Mouse (Mus musculus) midbrain, embryonic 11.5 days (tissue): ENCODE measurements around the gene Cebpz. TPM values are rescaled to one million over a fixed set of nuclear protein-coding genes. Genes with fewer than 3 reads are reported as not detected.
A peak's percentile ranks its signal among the peaks of the same experiment; 100 is the strongest.

Experiments used
- ATAC-seq: fragments of 200-750 bp; cut with Nextera tagmentation; 2 replicates; pipeline ENCODE4 v1.8.0; 2017; ENCODE audit warnings: moderate TSS enrichment, moderate library complexity; ENCODE audit not compliant: low FRiP score
- DNase-seq: peaks from one replicate; pipeline ENCODE4 v3.0.0; 2015; ENCODE audit warnings: low spot score; ENCODE audit errors: missing footprints
- H3K27ac ChIP-seq: fragments of 300-500 bp; sonication (generic); 2 replicates; pipeline ENCODE4 v1.5.1; 2014; ENCODE audit warnings: low read depth, low read length
- H3K27me3 ChIP-seq: fragments of 300-500 bp; sonication (generic); 2 replicates; pipeline ENCODE4 v1.6.1; 2014; ENCODE audit warnings: mild to moderate bottlenecking, low read length, moderate library complexity, mixed read lengths; ENCODE audit not compliant: control insufficient read depth, insufficient read depth
- H3K36me3 ChIP-seq: fragments of 300-500 bp; sonication (generic); 2 replicates; pipeline ENCODE4 v1.6.1; 2014; ENCODE audit warnings: mild to moderate bottlenecking, low read length, moderate library complexity, mixed read lengths; ENCODE audit not compliant: control insufficient read depth, insufficient read depth
- H3K4me1 ChIP-seq: fragments of 300-500 bp; sonication (generic); 2 replicates; pipeline ENCODE4 v1.6.1; 2014; ENCODE audit warnings: low read length; ENCODE audit not compliant: control insufficient read depth, insufficient read depth
- H3K4me2 ChIP-seq: fragments of 300-500 bp; sonication (generic); 2 replicates; pipeline ENCODE4 v1.6.1; 2014; ENCODE audit warnings: mild to moderate bottlenecking, moderate library complexity
- H3K4me3 ChIP-seq: fragments of 300-500 bp; sonication (generic); 2 replicates; pipeline ENCODE4 v1.5.1; 2014; ENCODE audit warnings: low read depth, low read length
- H3K9ac ChIP-seq: fragments of 300-500 bp; sonication (generic); 2 replicates; pipeline ENCODE4 v1.6.1; 2014; ENCODE audit warnings: low read length
- H3K9me3 ChIP-seq: fragments of 300-500 bp; sonication (generic); 2 replicates; pipeline ENCODE4 v1.6.1; 2016; ENCODE audit warnings: low read length; ENCODE audit not compliant: control insufficient read depth
- WGBS: fragments of 180-500 bp; shearing (Covaris S2); extraction: QIAGEN DNeasy Blood & Tissue Kit; methylation state at CpG from one replicate; pipeline ENCODE4 v1.1.7; 2014; 5-methylcytosine and 5-hydroxymethylcytosine counted together
- polyA plus RNA-seq: library from polyadenylated mRNA; unstranded; fragments of >200 nt; fragmentation: Nextera tagmentation; extraction: Ambion mirVana; gene quantifications from 2 replicates; pipeline ENCODE4 v1.2.1, GENCODE M21; 2014

The Cebpz gene
- polyA plus RNA-seq = 63.9 and 64.8 TPM in 2 replicates

DNA sequence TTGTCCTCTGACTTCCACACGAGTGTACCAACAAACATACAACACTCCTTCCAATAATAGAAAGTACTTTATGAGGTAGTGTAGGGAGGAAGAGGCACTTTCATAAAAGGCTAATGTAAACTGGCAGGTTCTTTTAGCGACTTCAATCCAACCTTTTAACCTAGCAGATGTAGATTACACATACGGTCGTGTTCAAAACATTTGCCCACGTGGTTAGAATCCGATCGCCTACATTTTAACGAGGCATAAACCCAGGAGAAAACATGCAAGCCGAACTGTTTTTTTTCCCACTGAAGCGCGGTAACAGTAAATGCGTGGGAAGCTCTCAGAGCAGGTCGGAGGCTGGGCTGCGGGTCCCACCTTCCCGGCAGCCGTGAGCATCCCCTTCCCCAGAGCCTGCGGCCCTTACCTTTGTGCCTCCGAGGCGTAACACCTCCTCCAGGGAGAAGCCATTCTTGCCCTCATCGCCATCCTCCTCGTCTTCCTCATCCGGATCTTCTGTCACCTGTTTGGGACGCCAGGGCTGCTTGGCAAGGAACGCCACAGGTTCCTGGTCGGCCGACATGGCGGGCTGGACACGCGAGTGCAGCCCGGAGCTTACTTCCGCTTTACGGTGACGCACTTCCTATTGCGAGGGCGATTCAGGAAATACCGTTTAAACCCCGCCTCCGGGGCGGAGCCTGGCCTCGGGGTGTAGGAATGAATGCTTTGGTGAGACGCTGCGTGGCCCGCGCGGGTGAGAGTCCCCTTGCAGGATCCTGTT, at the start of gene Cebpz, which contains the start of gene Ndufaf7:
Gene Cebpz (minus strand): TSS at position 601 of the 763 bp plus-strand sequence.
Gene Ndufaf7 (plus strand): TSS at position 671 of the 763 bp plus-strand sequence.
- no peaks in the 10 kb centered on the region for H3K9me3 ChIP-seq
- no peak within 1 kb of the TSS for H3K27ac ChIP-seq
- H3K9ac ChIP-seq = peak within 1 kb of the TSS; percentile 84
- ATAC-seq = peak; percentile 100
- DNase-seq = peak; percentile 99
- peaks cover 8% of the 10 kb centered on the region for H3K4me1 ChIP-seq
- H3K27me3 ChIP-seq = no peaks in the 10 kb centered on the region
- H3K36me3 ChIP-seq = peaks cover 7% of the 10 kb centered on the region; the same call in 1 of the 2 replicates
- peak within 1 kb of the TSS; percentile 76 for H3K4me2 ChIP-seq
- H3K4me3 ChIP-seq = peak within 1 kb of the TSS; percentile 86
- under 1% methylated on average over 45 of the region's 45 CpGs for WGBS

DNA sequence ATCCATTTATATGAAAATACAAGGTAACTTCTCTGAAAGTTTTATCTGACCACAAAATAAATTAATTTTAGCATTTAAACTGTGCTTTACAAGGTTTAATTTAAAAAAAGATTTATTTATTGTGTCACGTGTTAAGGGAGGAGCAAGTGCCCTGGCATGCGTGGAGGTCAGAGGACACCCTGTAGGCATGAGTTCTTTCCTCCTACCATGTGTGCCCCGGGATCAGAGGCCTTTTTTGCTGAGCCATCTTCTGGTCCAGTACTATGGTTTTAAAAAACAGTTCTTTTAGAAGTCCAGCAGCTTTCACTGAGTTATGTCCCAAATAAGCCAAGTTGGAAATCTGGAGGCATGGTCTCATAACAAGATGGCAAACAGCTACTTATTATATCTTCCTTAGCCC, 46.9 kb upstream of the Cebpz start:
- DNase-seq = no peak
- 89% methylated on average over 3 of the region's 3 CpGs for WGBS
- H3K27me3 ChIP-seq = no peaks in the 10 kb centered on the region
- ATAC-seq = no peak
- no peak overlapping the region for H3K9ac ChIP-seq
- no peaks in the 10 kb centered on the region for H3K4me1 ChIP-seq
- H3K9me3 ChIP-seq = no peaks in the 10 kb centered on the region
- no peak overlapping the region for H3K4me3 ChIP-seq
- H3K27ac ChIP-seq = no peak overlapping the region
- H3K36me3 ChIP-seq = peaks cover 2% of the 10 kb centered on the region; the same call in 1 of the 2 replicates
- H3K4me2 ChIP-seq = no peak overlapping the region

DNA sequence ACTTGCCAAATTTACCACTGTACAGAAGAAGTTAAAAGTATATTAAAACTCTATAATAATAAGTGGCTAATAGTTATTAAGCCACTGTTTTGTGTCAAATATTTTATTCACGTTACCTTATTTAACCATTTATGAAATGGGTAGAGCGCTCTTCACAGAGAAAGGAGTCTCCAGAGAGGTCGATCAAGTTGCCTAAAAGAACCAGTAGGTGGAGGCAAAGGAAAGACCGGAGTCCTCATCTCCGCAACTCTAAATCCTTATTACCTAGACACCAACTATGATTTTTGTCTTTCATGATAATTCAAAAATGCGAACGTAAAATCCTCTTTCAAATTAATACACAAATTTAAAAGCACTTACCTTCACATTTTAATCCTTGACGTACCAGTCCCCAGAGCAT, 46.3 kb upstream of the Cebpz start:
- Histone ChIP-seq H3K4me2 (no peak overlapping the region), H3K9ac (no peak overlapping the region), H3K9me3 (no peaks in the 10 kb centered on the region), H3K4me3 (no peak overlapping the region), H3K27ac (no peak overlapping the region), H3K4me1 (no peaks in the 10 kb centered on the region), H3K27me3 (no peaks in the 10 kb centered on the region), H3K36me3 (peaks cover 2% of the 10 kb centered on the region; the same call in 1 of the 2 replicates)
- no peak for DNase-seq
- WGBS = 96% methylated on average over 8 of the region's 8 CpGs
- no peak for ATAC-seq

DNA sequence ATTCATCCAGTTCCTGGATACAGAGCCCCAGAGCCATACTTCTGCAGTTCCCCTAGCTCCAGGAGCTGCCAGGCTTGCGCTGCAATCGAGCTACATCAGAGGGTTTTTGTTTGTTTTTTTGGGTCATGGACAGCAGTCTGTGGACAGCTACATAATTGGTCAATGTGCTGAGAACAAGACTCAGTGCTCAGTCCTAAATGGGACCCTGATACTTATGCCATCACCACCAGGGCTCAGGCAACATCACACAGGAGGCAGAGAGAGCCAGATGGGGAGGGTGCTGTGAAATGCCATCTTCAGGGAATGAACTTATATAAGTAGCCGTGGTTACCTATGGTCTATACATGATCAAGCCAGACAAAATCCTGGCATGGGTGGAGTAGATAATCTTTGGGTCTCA, 31.6 kb upstream of the Cebpz start:
- no peak overlapping the region for H3K4me3 ChIP-seq

DNA sequence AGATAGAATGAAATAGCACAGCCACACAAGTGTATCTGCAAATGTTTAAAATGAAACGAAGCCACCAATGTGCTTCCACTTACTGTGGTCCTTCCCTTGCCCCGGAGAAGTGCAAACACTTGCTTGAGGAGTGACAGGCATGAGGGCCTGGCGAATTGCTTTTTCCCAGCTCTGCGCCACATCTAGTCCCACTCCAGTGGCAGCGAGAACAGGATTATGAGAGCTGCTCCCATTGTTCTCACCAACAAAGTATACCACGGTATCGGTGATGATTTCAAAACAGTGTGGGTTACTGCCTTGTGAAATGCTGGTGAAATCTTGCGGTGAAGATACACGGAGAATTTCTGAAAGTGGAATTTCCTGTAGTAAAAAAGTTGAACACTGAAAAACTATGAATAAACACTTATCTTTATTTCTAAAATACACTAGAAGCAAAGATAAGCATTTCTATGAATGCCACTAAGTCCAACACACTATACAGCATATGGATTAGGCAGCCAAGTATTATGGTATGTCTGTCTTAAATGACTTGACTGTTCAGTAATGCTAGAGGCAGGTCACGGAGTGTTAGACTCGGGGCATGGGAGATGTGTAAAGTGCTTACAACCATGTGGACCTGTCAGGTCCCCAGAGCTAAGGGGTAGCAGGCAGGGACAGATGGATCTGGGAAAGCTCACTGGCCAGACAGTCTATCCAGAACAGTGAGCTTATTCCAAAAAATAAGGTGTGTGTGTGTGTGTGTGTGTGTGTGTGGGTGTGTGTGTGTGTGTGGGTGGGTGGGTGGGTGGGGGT, 29.4 kb upstream of the Cebpz start:
- H3K9ac ChIP-seq = no peak overlapping the region
- no peak for DNase-seq
- WGBS = 92% methylated on average over 11 of the region's 11 CpGs
- H3K4me1 ChIP-seq = no peaks in the 10 kb centered on the region
- no peak overlapping the region for H3K4me3 ChIP-seq
- no peak overlapping the region for H3K4me2 ChIP-seq
- no peaks in the 10 kb centered on the region for H3K9me3 ChIP-seq
- H3K27ac ChIP-seq = no peak overlapping the region
- ATAC-seq = no peak
- H3K36me3 ChIP-seq = peaks cover 5% of the 10 kb centered on the region; the same call in 1 of the 2 replicates
- H3K27me3 ChIP-seq = no peaks in the 10 kb centered on the region

More for the DNA sequence above, 31.6 kb upstream of the Cebpz start:
- H3K9ac ChIP-seq = no peak overlapping the region
- ATAC-seq = no peak
- H3K36me3 ChIP-seq = peaks cover 2% of the 10 kb centered on the region; the same call in 1 of the 2 replicates
- H3K27ac ChIP-seq = no peak overlapping the region
- 86% methylated on average over 3 of the region's 3 CpGs for WGBS
- DNase-seq = peak; percentile 84
- no peaks in the 10 kb centered on the region for H3K4me1 ChIP-seq
- H3K4me2 ChIP-seq = no peak overlapping the region
- H3K27me3 ChIP-seq = no peaks in the 10 kb centered on the region
- no peaks in the 10 kb centered on the region for H3K9me3 ChIP-seq

DNA sequence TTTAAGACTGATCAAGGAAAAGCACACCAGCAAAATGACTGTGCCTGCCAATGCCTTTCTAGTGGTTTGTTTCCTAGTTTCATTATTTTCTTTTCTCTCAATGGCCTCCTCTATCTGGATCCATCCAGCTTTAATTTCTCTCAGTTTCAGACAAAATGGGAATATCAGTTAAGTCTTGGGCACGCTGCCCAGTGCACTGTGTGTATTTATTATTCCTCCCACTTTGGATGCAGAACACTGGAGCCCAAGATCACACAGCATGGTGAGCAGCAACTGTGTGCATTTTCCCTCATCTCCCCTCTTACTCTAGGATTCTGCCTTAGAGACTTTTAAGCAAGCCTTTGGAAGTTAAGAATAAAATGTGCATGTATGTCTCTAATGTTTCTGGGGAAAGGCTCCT, 27.5 kb upstream of the Cebpz start:
- 91% methylated on average over 1 of the region's 1 CpGs for WGBS
- ATAC-seq = no peak

DNA sequence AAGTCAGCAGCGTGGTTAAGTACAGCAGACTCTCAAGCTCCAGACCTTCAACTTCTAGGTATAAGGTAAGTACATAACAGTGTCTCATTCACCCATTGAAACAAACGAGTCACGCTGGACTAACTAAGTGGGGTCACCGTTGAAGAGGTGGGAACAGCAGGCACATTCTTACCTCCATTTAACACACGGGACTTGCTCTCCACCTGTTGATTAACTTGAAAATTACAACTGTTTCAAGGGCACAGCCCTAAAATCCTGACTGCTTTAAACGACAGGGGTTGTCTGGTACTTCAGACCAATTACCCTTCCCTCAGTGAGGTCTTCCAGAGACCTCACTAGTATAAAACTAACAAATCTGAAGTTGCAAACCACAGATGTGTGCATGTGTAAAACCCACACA, 22.6 kb upstream of the Cebpz start:
- H3K4me1 ChIP-seq = no peaks in the 10 kb centered on the region
- WGBS = 85% methylated on average over 6 of the region's 6 CpGs
- H3K36me3 ChIP-seq = peaks cover 13% of the 10 kb centered on the region
- H3K4me3 ChIP-seq = no peak overlapping the region
- no peak overlapping the region for H3K27ac ChIP-seq
- H3K9ac ChIP-seq = no peak overlapping the region
- ATAC-seq (no peak), DNase-seq (no peak)
- no peak overlapping the region for H3K4me2 ChIP-seq
- no peaks in the 10 kb centered on the region for H3K27me3 ChIP-seq
- H3K9me3 ChIP-seq = no peaks in the 10 kb centered on the region

More for the DNA sequence above, 27.5 kb upstream of the Cebpz start:
- H3K27me3 ChIP-seq = no peaks in the 10 kb centered on the region
- H3K36me3 ChIP-seq = peaks cover 7% of the 10 kb centered on the region; the same call in 1 of the 2 replicates
- H3K4me2 ChIP-seq = no peak overlapping the region
- no peaks in the 10 kb centered on the region for H3K9me3 ChIP-seq
- H3K27ac ChIP-seq = no peak overlapping the region
- DNase-seq = no peak
- no peak overlapping the region for H3K4me3 ChIP-seq
- no peaks in the 10 kb centered on the region for H3K4me1 ChIP-seq
- no peak overlapping the region for H3K9ac ChIP-seq

DNA sequence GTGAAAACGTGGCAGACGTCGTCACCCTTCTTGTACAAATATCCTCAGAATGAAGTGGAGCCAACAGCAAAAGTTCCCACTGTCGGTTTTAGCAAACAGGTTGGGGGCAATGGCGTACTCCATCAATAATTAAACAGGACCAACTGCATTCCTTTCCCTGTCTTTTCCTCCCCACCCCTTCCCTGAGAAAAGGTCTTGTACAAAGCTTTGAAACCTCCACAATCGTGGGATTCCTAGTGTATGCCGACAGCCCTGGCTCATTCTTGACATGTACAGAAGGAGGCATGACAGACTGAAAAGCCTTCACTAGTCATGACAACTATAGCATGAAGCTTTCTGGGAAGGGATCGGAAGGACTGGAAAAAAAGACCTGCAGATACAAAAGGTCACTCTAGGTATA, 16.4 kb upstream of the Cebpz start:
- Histone ChIP-seq H3K9ac (no peak overlapping the region), H3K4me3 (no peak overlapping the region), H3K36me3 (peaks cover 9% of the 10 kb centered on the region), H3K4me2 (no peak overlapping the region), H3K27me3 (no peaks in the 10 kb centered on the region), H3K27ac (no peak overlapping the region), H3K9me3 (no peaks in the 10 kb centered on the region), H3K4me1 (no peaks in the 10 kb centered on the region)
- WGBS = 93% methylated on average over 8 of the region's 8 CpGs
- no peak for DNase-seq
- ATAC-seq = no peak

DNA sequence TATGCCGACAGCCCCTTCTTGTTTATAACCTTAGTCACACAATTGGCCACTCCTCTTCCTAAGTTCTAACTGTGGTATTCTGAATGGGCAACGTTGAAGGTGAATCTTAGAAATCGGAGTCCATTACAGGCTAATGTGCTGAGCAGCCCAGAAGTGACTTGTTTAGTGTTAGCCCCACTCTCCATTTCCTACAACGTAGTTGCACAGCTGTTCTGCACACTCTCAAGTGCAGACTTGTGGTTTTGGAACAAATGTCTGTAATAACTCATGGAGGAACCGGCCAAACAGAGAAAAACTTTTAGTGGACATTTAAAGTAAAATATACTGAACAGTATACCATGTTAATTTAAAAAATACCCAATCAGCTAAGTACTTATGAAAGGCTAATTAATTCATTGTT, 15.2 kb upstream of the Cebpz start:
- ATAC-seq (no peak), DNase-seq (no peak)
- Histone ChIP-seq H3K4me1 (no peaks in the 10 kb centered on the region), H3K9me3 (no peaks in the 10 kb centered on the region), H3K27me3 (no peaks in the 10 kb centered on the region), H3K36me3 (peaks cover 9% of the 10 kb centered on the region), H3K27ac (no peak overlapping the region), H3K9ac (no peak overlapping the region), H3K4me3 (no peak overlapping the region), H3K4me2 (no peak overlapping the region)
- 94% methylated on average over 5 of the region's 5 CpGs for WGBS
